Mouse (Mus musculus): Measurements from ENCODE around the gene Mapk12.

GRCm38 (mm10) chr15:89098616-89099015 is 41.9 kb downstream of the Mapk12 start:
- TF ChIP-seq CHD1 (IDR thresholded peaks at IDR 0.05; ENCODE audit: low read depth, low read length) (no peak), ZMIZ1 (IDR thresholded peaks at IDR 0.05; ENCODE audit: low read depth, low read length) (no peak), MYC (IDR thresholded peaks at IDR 0.05; ENCODE audit: low read depth, low read length) (no peak), E2F4 (IDR thresholded peaks at IDR 0.05; ENCODE audit: insufficient replicate concordance, low read depth, low read length) (no peak), JUN (IDR thresholded peaks at IDR 0.05; ENCODE audit: insufficient read depth, low read depth, low read length) (no peak), CTCF (conservative IDR thresholded peaks at IDR 0.05 in 1 of 2, IDR thresholded peaks at IDR 0.05 in 1 of 2; ENCODE audit: low read depth in 2 of 2, low read length in 2 of 2) (no peak), POLR2A (IDR thresholded peaks at IDR 0.05; ENCODE audit: low read depth, low read length) (no peak), CHD2 (IDR thresholded peaks at IDR 0.05; ENCODE audit: low read length) (no peak), USF1 (IDR thresholded peaks at IDR 0.05; ENCODE audit: low read depth, low read length) (no peak)

Measured in CH12.LX (cell line).